Mouse (Mus musculus) embryonic facial prominence, embryonic 10.5 days (tissue): ENCODE data around the gene Gm20517. TPM values are rescaled to one million over a fixed set of nuclear protein-coding genes. Genes with fewer than 3 reads are reported as not detected.
"Not testable (repeated sequence)": the region's sequence is repeated elsewhere in the genome, so short reads cannot be mapped to it uniquely, and the experiment has no call there.

Experiments used
- DNase-seq: peaks from one replicate; pipeline ENCODE4 v3.0.0-alpha.2; 2017; ENCODE audit warnings: low spot score
- H3K27ac ChIP-seq: fragments of 300-500 bp; sonication (generic); replicated peaks from 2 replicates; pipeline ENCODE4 v1.5.1; 2016; ENCODE audit warnings: mild to moderate bottlenecking
- H3K27me3 ChIP-seq: fragments of 300-500 bp; sonication (generic); replicated peaks from 2 replicates; pipeline ENCODE4 v1.6.1; 2016; ENCODE audit warnings: low read depth, mild to moderate bottlenecking; ENCODE audit not compliant: poor library complexity, severe bottlenecking
- H3K36me3 ChIP-seq: fragments of 300-500 bp; sonication (generic); replicated peaks from 2 replicates; pipeline ENCODE4 v1.6.1; 2016; ENCODE audit warnings: mild to moderate bottlenecking, moderate library complexity
- H3K4me1 ChIP-seq: fragments of 300-500 bp; sonication (generic); 2 replicates; pipeline ENCODE4 v1.6.1; 2016
- H3K4me3 ChIP-seq: fragments of 300-500 bp; sonication (generic); 2 replicates; pipeline ENCODE4 v1.5.1; 2016; ENCODE audit warnings: mild to moderate bottlenecking, moderate library complexity
- H3K9me3 ChIP-seq: fragments of 300-500 bp; sonication (generic); 2 replicates; pipeline ENCODE4 v1.6.1; 2016; ENCODE audit warnings: mild to moderate bottlenecking
- WGBS: fragments of 180-500 bp; shearing (Covaris S2); methylation state at CpG from one replicate; pipeline ENCODE4 v1.1.7; 2016; 5-methylcytosine and 5-hydroxymethylcytosine counted together
- polyA plus RNA-seq: library from polyadenylated mRNA; unstranded; fragments of >200 nt; fragmentation: Nextera tagmentation; extraction: Ambion mirVana; gene quantifications from 2 replicates; pipeline ENCODE4 v1.2.1, GENCODE M21; 2016

Gm20517 gene
- polyA plus RNA-seq, 1 experiment from 2014 or later = 1.6 TPM

GRCm38 (mm10) chr17:47642992-47643391 lies 31.6 kb downstream of the Gm20517 start:
- 82% methylated on average over 2 of the region's 2 CpGs for WGBS
- no peak overlapping the region for H3K27ac ChIP-seq
- DNase-seq = no peak
- H3K36me3 ChIP-seq = no peaks in the 10 kb centered on the region
- no peak overlapping the region for H3K4me3 ChIP-seq
- no peaks in the 10 kb centered on the region for H3K4me1 ChIP-seq
- no peaks in the 10 kb centered on the region for H3K27me3 ChIP-seq
- H3K9me3 ChIP-seq = no peaks in the 10 kb centered on the region

- WGBS = 61% methylated on average over 1 of the region's 1 CpGs
- peak; percentile 65 for DNase-seq
- H3K4me1 ChIP-seq = no peaks in the 10 kb centered on the region
- H3K4me3 ChIP-seq = no peak overlapping the region
- H3K9me3 ChIP-seq = no peaks in the 10 kb centered on the region
- peaks cover 3% of the 10 kb centered on the region; the same call in 1 of the 2 replicates for H3K36me3 ChIP-seq
- no peaks in the 10 kb centered on the region for H3K27me3 ChIP-seq
- H3K27ac ChIP-seq = no peak overlapping the region
These were observed 35.3 kb downstream of the Gm20517 start for GRCm38 (mm10) chr17:47646683-47647082.

GRCm38 (mm10) chr17:47648966-47649365 lies 37.6 kb downstream of the Gm20517 start:
- no peaks in the 10 kb centered on the region for H3K4me1 ChIP-seq
- WGBS = 67% methylated on average over 4 of the region's 4 CpGs
- H3K4me3 ChIP-seq = no peak overlapping the region
- H3K27me3 ChIP-seq = no peaks in the 10 kb centered on the region
- DNase-seq = no peak
- peaks cover 8% of the 10 kb centered on the region; the same call in 1 of the 2 replicates for H3K36me3 ChIP-seq
- no peak overlapping the region for H3K27ac ChIP-seq
- no peaks in the 10 kb centered on the region for H3K9me3 ChIP-seq

- Histone ChIP-seq H3K36me3 (peaks cover 10% of the 10 kb centered on the region; the same call in 1 of the 2 replicates), H3K4me1 (no peaks in the 10 kb centered on the region), H3K27me3 (no peaks in the 10 kb centered on the region), H3K27ac (no peak overlapping the region), H3K4me3 (no peak overlapping the region), H3K9me3 (no peaks in the 10 kb centered on the region)
- no peak for DNase-seq
- WGBS = 81% methylated on average over 2 of the region's 2 CpGs
These were observed 40.6 kb downstream of the Gm20517 start for GRCm38 (mm10) chr17:47651953-47652352.

- not testable (repeated sequence) for H3K27me3 ChIP-seq, H3K27ac ChIP-seq, H3K9me3 ChIP-seq, H3K4me3 ChIP-seq, H3K4me1 ChIP-seq, DNase-seq, H3K36me3 ChIP-seq
- 91% methylated on average over 8 of the region's 8 CpGs for WGBS
These were observed 43.0 kb downstream of the Gm20517 start for GRCm38 (mm10) chr17:47654346-47654745.

- no peak overlapping the region for H3K27ac ChIP-seq
- H3K4me1 ChIP-seq = no peaks in the 10 kb centered on the region
- H3K9me3 ChIP-seq = no peaks in the 10 kb centered on the region
- DNase-seq = no peak
- no peak overlapping the region for H3K4me3 ChIP-seq
- H3K27me3 ChIP-seq = no peaks in the 10 kb centered on the region
- 82% methylated on average over 5 of the region's 5 CpGs for WGBS
- H3K36me3 ChIP-seq = peaks cover 17% of the 10 kb centered on the region; the same call in 1 of the 2 replicates
These were observed 44.3 kb downstream of the Gm20517 start for GRCm38 (mm10) chr17:47655697-47656096.

- H3K4me1 ChIP-seq = 0 out of 2 replicates have a peak, but pooled peaks cover 3% of the 10 kb centered on the region
- H3K36me3 ChIP-seq = peaks cover 14% of the 10 kb centered on the region; the same call in 1 of the 2 replicates
- H3K9me3 ChIP-seq = no peaks in the 10 kb centered on the region
- no peak for DNase-seq
- H3K27me3 ChIP-seq = no peaks in the 10 kb centered on the region
- no peak overlapping the region for H3K27ac ChIP-seq
- H3K4me3 ChIP-seq = no peak overlapping the region
- 81% methylated on average over 4 of the region's 4 CpGs for WGBS
These were observed 46.5 kb downstream of the Gm20517 start for GRCm38 (mm10) chr17:47657901-47658300.

- WGBS = 84% methylated on average over 3 of the region's 3 CpGs
- H3K27ac ChIP-seq = no peak overlapping the region
- peaks cover 7% of the 10 kb centered on the region; the same call in 1 of the 2 replicates for H3K4me1 ChIP-seq
- H3K4me3 ChIP-seq = no peak overlapping the region
- H3K36me3 ChIP-seq = peaks cover 10% of the 10 kb centered on the region; the same call in 1 of the 2 replicates
- H3K9me3 ChIP-seq = no peaks in the 10 kb centered on the region
- no peaks in the 10 kb centered on the region for H3K27me3 ChIP-seq
- DNase-seq = no peak
These were observed 47.4 kb downstream of the Gm20517 start for GRCm38 (mm10) chr17:47658741-47659243.

- WGBS = 49% methylated on average over 9 of the region's 9 CpGs
- Histone ChIP-seq H3K9me3 (no peaks in the 10 kb centered on the region), H3K4me1 (peaks cover 7% of the 10 kb centered on the region; the same call in 1 of the 2 replicates), H3K4me3 (no peak overlapping the region), H3K36me3 (peaks cover 7% of the 10 kb centered on the region; the same call in 1 of the 2 replicates), H3K27ac (no peak overlapping the region), H3K27me3 (no peaks in the 10 kb centered on the region)
- DNase-seq = peak; percentile 16
These were observed 51.8 kb downstream of the Gm20517 start for GRCm38 (mm10) chr17:47663009-47663713.

GRCm38 (mm10) chr17:47664474-47664873 lies 53.1 kb downstream of the Gm20517 start:
- Histone ChIP-seq H3K4me1 (peaks cover 7% of the 10 kb centered on the region; the same call in 1 of the 2 replicates), H3K27ac (no peak overlapping the region), H3K9me3 (no peaks in the 10 kb centered on the region), H3K36me3 (peaks cover 7% of the 10 kb centered on the region; the same call in 1 of the 2 replicates), H3K27me3 (no peaks in the 10 kb centered on the region), H3K4me3 (no peak overlapping the region)
- no peak for DNase-seq
- WGBS = 90% methylated on average over 7 of the region's 7 CpGs

- no peak overlapping the region for H3K27ac ChIP-seq
- peaks cover 6% of the 10 kb centered on the region; the same call in 1 of the 2 replicates for H3K36me3 ChIP-seq
- no peak overlapping the region for H3K4me3 ChIP-seq
- 87% methylated on average over 4 of the region's 4 CpGs for WGBS
- H3K27me3 ChIP-seq = peaks cover 44% of the 10 kb centered on the region
- no peak for DNase-seq
- H3K9me3 ChIP-seq = no peaks in the 10 kb centered on the region
- peaks cover 23% of the 10 kb centered on the region for H3K4me1 ChIP-seq
These were observed 57.8 kb downstream of the Gm20517 start for GRCm38 (mm10) chr17:47669166-47669565.

- H3K27me3 ChIP-seq = peaks cover 44% of the 10 kb centered on the region
- H3K4me3 ChIP-seq = peak overlapping the region; percentile 63
- peaks cover 26% of the 10 kb centered on the region for H3K4me1 ChIP-seq
- H3K9me3 ChIP-seq = no peaks in the 10 kb centered on the region
- H3K27ac ChIP-seq = peak overlapping the region; percentile 71; the same call in 1 of the 2 replicates
- WGBS = 8% methylated on average over 14 of the region's 14 CpGs
- H3K36me3 ChIP-seq = peaks cover 22% of the 10 kb centered on the region
- DNase-seq = no peak
These were observed 60.6 kb downstream of the Gm20517 start for GRCm38 (mm10) chr17:47671988-47672310.
